Mouse (Mus musculus) embryonic facial prominence, embryonic 12.5 days (tissue): ENCODE results near the gene Prss44. TPM values are rescaled to one million over a fixed set of nuclear protein-coding genes. Genes with fewer than 3 reads are reported as not detected.
A peak's percentile ranks its signal among the peaks of the same experiment; 100 is the strongest.

Experiments
- ATAC-seq: fragments of 200-750 bp; cut with Nextera tagmentation; 2 replicates; pipeline ENCODE4 v1.8.0; 2017; ENCODE audit not compliant: insufficient number of reproducible peaks, insufficient read depth, low FRiP score, low TSS enrichment
- H3K27ac ChIP-seq: fragments of 300-500 bp; sonication (generic); 2 replicates; pipeline ENCODE4 v1.5.1; 2016; ENCODE audit warnings: mild to moderate bottlenecking
- H3K27me3 ChIP-seq: fragments of 300-500 bp; sonication (generic); 2 replicates; pipeline ENCODE4 v1.6.1; 2016; ENCODE audit warnings: mild to moderate bottlenecking, moderate library complexity
- H3K36me3 ChIP-seq: fragments of 300-500 bp; sonication (generic); 2 replicates; pipeline ENCODE4 v1.6.1; 2016; ENCODE audit warnings: mild to moderate bottlenecking
- H3K4me1 ChIP-seq: fragments of 300-500 bp; sonication (generic); 2 replicates; pipeline ENCODE4 v1.6.1; 2016
- H3K4me2 ChIP-seq: fragments of 300-500 bp; sonication (generic); replicated peaks from 2 replicates; pipeline ENCODE4 v1.6.1; 2016; ENCODE audit warnings: mild to moderate bottlenecking, moderate library complexity
- H3K4me3 ChIP-seq: fragments of 300-500 bp; sonication (generic); 2 replicates; pipeline ENCODE4 v1.5.1; 2016; ENCODE audit warnings: mild to moderate bottlenecking
- H3K9ac ChIP-seq: fragments of 300-500 bp; sonication (generic); 2 replicates; pipeline ENCODE4 v1.6.1; 2016; ENCODE audit warnings: mild to moderate bottlenecking, moderate library complexity
- H3K9me3 ChIP-seq: fragments of 300-500 bp; sonication (generic); 2 replicates; pipeline ENCODE4 v1.6.1; 2016; ENCODE audit warnings: mild to moderate bottlenecking, moderate library complexity
- WGBS: fragments of 180-500 bp; shearing (Covaris S2); methylation state at CpG from one replicate; pipeline ENCODE4 v1.1.7; 2016; 5-methylcytosine and 5-hydroxymethylcytosine counted together
- polyA plus RNA-seq: library from polyadenylated mRNA; unstranded; fragments of >200 nt; fragmentation: Nextera tagmentation; extraction: Ambion mirVana; gene quantifications from 2 replicates; pipeline ENCODE4 v1.2.1, GENCODE M21; 2016

The Prss44 gene
- polyA plus RNA-seq, result not detected in 2 replicates

DNA sequence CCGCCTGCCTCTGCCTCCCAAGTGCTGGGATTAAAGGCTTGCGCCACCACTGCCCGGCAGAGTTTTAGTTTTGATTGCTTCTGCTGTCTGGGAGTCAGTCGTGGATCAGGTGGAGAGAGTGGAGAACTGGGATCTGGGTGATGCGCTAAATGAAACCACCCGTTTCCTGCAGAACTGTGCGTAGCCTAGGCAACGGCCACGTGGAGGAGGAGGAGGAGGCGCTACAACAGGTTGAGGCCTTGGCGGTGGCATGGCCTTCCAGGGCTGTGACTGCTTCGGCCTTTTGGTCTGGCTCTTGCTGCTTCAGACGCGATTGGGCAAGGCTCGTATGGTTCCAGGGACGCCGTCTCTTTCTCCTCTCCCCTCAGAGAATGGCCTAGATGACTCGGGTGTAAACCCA lies at the start of gene Prss44:
TSS of gene Prss44 (plus strand) at position 206 of the 400 bp plus-strand sequence.
- no peaks in the 10 kb centered on the region for H3K27me3 ChIP-seq
- H3K4me2 ChIP-seq, result no peak within 1 kb of the TSS
- no peak within 1 kb of the TSS for H3K9ac ChIP-seq
- ATAC-seq, result no peak
- H3K4me3 ChIP-seq, result no peak within 1 kb of the TSS
- H3K36me3 ChIP-seq, result no peaks in the 10 kb centered on the region
- no peak within 1 kb of the TSS for H3K27ac ChIP-seq
- no peaks in the 10 kb centered on the region for H3K9me3 ChIP-seq
- H3K4me1 ChIP-seq, result no peaks in the 10 kb centered on the region
- WGBS, result 64% methylated on average over 18 of the region's 18 CpGs

DNA sequence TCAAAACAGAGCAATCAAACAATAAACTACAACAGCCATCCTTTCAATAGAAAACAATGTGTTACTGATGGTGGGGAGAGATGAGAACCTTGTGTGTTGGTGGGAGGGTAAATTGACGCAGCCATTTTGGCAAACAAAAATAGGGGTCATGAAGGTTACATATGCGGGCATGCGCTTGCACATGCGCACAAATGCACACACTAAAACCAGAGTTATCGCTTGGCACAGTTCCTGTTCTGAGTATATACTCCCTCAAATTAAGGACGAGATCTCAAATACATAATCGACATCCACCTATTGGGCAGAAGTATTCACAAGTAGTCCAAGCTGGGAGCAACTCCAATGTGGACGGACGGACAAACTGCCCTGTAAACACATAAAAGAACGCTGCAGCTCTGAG lies 41.5 kb upstream of the Prss44 start:
- WGBS, result 90% methylated on average over 10 of the region's 10 CpGs
- no peak overlapping the region for H3K4me3 ChIP-seq
- H3K36me3 ChIP-seq, result no peaks in the 10 kb centered on the region
- no peak overlapping the region for H3K9ac ChIP-seq
- H3K27me3 ChIP-seq, result 0 out of 2 replicates have a peak, but pooled peaks cover 2% of the 10 kb centered on the region
- no peak overlapping the region for H3K4me2 ChIP-seq
- H3K4me1 ChIP-seq, result peaks cover 9% of the 10 kb centered on the region
- H3K27ac ChIP-seq, result no peak overlapping the region
- no peak for ATAC-seq
- H3K9me3 ChIP-seq, result no peaks in the 10 kb centered on the region

DNA sequence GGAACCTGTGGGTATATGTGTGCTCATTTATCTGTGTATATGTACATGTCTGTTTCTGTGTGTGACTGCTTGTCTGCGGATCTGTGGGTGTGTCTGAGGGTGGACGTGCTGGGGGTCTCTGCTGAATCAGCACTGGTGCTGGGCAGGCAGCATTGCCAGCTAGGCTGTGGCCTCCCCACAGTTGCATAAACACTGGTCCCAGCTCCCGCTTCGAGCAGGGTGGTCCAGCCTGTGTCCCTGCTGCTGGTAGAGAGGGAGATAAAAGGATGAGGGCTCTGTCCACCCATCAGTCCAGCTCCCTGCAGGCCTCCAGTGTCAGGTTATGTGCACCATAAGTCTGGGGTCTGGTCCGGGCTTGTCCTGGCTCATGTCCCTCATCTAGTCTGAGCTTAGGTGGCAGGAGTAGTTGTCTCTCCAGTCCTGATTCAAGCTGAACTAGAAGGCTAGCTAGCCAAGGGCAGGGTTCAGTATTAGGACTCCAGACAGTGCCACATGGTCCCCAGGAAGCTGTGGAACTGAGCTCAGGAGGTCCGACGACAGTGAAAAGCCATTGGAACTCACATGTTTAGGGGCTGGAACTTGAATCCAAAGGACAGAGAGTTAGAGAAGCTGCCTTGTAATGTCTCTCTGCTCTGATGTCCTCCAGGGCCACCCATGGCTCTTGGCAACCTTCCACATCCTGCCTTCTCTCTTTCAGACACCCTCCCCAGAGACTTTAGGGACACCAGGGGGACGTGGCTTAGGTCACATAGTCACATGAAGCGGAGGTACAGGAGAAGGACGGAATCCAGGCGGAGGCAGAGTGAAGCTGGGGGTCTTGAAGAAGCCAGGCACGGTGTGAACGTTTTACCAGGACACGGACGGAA lies 39.2 kb upstream of the Prss44 start:
- Histone ChIP-seq H3K9me3 (no peaks in the 10 kb centered on the region), H3K27ac (no peak overlapping the region), H3K4me1 (peaks cover 14% of the 10 kb centered on the region), H3K27me3 (0 out of 2 replicates have a peak, but pooled peaks cover 2% of the 10 kb centered on the region), H3K4me3 (no peak overlapping the region), H3K36me3 (no peaks in the 10 kb centered on the region), H3K9ac (no peak overlapping the region), H3K4me2 (no peak overlapping the region)
- WGBS, result 71% methylated on average over 15 of the region's 15 CpGs
- no peak for ATAC-seq

DNA sequence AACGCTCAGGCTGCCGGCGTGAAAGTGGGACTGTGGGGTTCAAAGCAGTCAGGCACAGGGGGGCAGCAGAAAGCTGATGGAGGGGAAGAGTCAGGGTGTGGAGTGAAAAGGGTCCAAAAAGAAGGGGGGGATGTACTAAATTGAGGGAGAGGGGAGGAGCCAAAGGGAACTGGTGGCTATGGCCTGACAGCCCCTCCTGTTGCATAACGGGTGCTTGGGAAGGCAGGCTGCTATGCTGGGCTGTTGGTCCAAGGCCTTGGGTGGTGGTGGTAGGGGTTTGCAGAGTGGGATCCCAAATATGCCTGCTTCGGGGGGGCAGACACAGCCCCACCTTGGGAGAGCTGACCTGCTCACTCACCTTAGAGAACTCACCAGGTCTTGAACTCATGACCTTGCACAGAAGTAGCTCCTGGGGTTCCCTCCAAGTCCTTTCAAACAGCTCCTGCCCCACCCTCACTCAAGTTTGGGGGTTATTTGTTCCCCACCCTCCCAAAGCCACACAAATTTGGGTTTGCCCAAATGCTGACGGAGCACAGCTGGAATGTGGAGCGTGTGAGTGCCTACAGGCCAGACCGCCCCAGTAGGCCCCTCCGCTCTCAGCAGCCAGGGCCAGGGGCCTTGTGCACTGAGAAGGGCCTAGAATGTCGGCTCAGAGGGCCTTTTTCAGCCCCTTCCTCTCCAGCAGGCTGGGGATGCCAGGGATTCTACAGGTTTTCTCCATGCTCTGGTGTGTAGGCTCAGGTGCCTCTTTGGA lies 38.3 kb upstream of the Prss44 start:
- Histone ChIP-seq H3K9me3 (no peaks in the 10 kb centered on the region), H3K4me1 (peaks cover 15% of the 10 kb centered on the region), H3K4me3 (no peak overlapping the region), H3K36me3 (no peaks in the 10 kb centered on the region), H3K27me3 (0 out of 2 replicates have a peak, but pooled peaks cover 2% of the 10 kb centered on the region), H3K4me2 (no peak overlapping the region), H3K9ac (no peak overlapping the region), H3K27ac (no peak overlapping the region)
- 73% methylated on average over 10 of the region's 10 CpGs for WGBS
- ATAC-seq, result no peak

DNA sequence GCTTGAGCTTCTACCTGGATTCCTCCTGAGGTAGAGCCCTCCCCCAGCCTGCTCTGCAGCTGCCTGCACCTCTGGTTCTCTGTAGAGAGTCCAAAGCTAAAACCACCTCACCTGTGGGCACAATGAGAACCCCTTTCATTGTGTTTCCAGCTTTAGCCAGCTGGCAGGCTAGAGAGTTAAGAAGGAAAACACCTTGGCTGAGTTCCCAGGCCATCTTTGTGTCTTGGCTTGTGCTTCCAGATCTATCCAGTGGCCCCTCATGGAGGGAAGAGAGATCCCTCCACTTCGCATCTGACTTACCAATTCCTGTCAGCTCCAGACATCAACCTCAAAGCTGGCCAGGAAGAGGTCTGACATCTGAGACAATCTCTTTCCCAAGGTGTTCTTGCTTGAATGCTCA lies 35.7 kb upstream of the Prss44 start:
- ATAC-seq, result no peak
- whole genome bisulfite sequencing, result 72% methylated on average over 1 of the region's 1 CpGs
- Histone ChIP-seq H3K27ac (no peak overlapping the region), H3K4me3 (no peak overlapping the region), H3K9ac (no peak overlapping the region), H3K27me3 (0 out of 2 replicates have a peak, but pooled peaks cover 2% of the 10 kb centered on the region), H3K9me3 (no peaks in the 10 kb centered on the region), H3K4me1 (peaks cover 23% of the 10 kb centered on the region), H3K36me3 (no peaks in the 10 kb centered on the region), H3K4me2 (no peak overlapping the region)

DNA sequence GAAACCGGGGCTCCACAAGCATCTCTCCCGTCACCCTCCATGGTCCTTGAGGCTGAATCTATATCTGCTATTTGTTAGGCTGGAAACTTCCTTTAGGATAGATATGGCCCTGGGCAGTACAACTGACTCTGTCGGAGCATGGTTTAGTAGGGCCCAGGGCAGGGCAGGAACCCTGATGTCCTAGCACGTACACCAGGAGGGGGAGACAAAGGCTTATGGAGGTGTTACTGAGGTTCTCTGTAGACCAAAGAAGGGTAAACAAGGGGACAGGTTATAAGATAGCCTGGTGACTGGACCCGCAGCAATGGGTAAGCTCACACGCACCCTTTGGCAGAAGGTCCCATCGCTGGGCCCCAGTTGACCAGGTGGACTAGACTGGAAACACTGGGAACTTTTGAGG lies 35.2 kb upstream of the Prss44 start:
- H3K9me3 ChIP-seq, result no peaks in the 10 kb centered on the region
- H3K9ac ChIP-seq, result no peak overlapping the region
- H3K27ac ChIP-seq, result no peak overlapping the region
- no peaks in the 10 kb centered on the region for H3K36me3 ChIP-seq
- no peak overlapping the region for H3K4me3 ChIP-seq
- WGBS, result 80% methylated on average over 7 of the region's 7 CpGs
- H3K4me2 ChIP-seq, result no peak overlapping the region
- H3K27me3 ChIP-seq, result 0 out of 2 replicates have a peak, but pooled peaks cover 2% of the 10 kb centered on the region
- peaks cover 26% of the 10 kb centered on the region for H3K4me1 ChIP-seq
- no peak for ATAC-seq

DNA sequence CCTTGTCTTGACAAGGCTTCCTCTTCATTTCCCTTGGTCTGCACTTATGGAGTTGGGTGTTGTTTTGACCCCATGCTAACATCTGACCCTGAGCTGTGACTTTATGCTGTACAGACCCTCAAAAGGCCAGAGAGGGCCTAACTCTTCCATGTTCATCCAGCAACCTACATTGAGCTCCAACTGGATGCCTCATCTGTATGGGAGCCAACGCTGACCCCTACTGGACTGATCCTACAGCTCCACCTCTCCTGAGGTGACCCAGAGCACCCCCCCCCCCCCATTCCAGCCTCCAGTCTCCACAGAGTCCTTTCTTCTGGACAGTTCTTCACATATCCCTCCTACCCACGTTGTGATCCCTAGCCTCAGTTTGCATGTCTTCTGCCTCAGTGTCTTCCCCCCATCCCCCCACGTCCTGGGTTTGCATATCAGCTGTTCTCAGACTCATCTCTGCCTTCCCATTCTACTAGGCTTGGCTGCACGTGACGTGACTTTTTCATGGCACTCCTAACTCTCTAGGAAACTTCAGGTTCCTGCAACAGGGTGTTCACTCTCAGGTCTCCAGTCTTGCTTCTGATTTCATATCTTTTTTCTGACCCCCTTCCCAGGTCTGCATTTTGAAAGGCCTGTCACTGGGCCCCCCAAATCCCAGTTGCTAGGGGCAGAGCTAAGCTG lies 34.4 kb upstream of the Prss44 start:
- 52% methylated on average over 5 of the region's 5 CpGs for WGBS
- Histone ChIP-seq H3K27me3 (0 out of 2 replicates have a peak, but pooled peaks cover 2% of the 10 kb centered on the region), H3K27ac (no peak overlapping the region), H3K36me3 (no peaks in the 10 kb centered on the region), H3K9me3 (no peaks in the 10 kb centered on the region), H3K9ac (no peak overlapping the region), H3K4me3 (no peak overlapping the region), H3K4me1 (peaks cover 28% of the 10 kb centered on the region), H3K4me2 (no peak overlapping the region)
- no peak for ATAC-seq

DNA sequence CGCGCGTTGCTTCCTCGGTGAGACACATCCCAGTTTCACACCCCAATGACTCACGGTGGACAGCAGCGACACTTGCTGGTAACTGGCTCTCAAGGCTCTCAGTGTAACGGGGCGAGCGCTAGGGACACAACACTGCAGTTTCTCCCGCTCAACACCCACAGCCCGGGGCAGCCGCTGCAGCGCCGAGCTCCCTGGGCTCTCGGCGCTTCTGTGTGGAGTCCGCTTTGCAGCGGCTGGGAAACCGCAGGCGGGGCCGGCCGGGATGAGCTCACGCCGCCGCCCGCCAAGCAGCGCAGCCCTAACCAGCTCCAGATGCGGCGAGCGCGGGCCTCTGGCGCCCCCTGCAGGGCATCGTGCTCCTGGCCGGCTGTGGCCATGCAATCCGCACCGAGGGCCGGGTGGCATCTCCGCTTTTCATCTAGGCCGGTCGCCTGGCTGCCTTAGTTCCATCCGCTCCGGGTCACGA lies 32.5 kb upstream of the Prss44 start:
- peak overlapping the region; percentile 67 for H3K4me2 ChIP-seq
- ATAC-seq, result peak; percentile 96
- peak overlapping the region; percentile 35 for H3K4me3 ChIP-seq
- no peaks in the 10 kb centered on the region for H3K36me3 ChIP-seq
- 1% methylated on average over 43 of the region's 43 CpGs for whole genome bisulfite sequencing
- H3K9me3 ChIP-seq, result no peaks in the 10 kb centered on the region
- H3K27ac ChIP-seq, result peak overlapping the region; percentile 86
- peak overlapping the region; percentile 63 for H3K9ac ChIP-seq
- H3K4me1 ChIP-seq, result peaks cover 18% of the 10 kb centered on the region
- 0 out of 2 replicates have a peak, but pooled peaks cover 2% of the 10 kb centered on the region for H3K27me3 ChIP-seq

DNA sequence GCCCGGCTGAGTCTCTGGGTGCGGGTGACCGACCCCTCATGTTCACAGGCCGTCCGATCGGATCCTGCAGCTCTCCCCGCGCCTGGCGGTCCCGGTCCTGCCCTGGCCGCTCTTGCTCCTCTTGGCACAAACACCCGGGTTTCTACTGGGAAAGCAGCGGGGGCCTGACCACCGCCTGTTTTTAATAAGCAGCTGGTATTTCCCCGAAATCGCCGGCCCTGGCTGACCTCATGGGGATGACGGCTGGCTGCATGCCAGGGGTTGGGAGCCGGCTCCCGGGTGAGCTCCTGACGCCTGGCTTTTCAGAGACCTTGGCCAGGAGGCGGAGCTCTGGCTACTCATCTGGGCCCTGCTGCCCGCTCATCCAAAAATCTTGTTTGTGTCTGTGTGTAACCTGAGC lies 32.1 kb upstream of the Prss44 start:
- Histone ChIP-seq H3K27ac (peak overlapping the region; percentile 86), H3K4me3 (peak overlapping the region; percentile 35), H3K9me3 (no peaks in the 10 kb centered on the region), H3K4me2 (peak overlapping the region; percentile 67), H3K36me3 (no peaks in the 10 kb centered on the region), H3K27me3 (0 out of 2 replicates have a peak, but pooled peaks cover 2% of the 10 kb centered on the region), H3K4me1 (peaks cover 18% of the 10 kb centered on the region), H3K9ac (peak overlapping the region; percentile 63)
- WGBS, result under 1% methylated on average over 23 of the region's 23 CpGs
- ATAC-seq, result peak; percentile 57

DNA sequence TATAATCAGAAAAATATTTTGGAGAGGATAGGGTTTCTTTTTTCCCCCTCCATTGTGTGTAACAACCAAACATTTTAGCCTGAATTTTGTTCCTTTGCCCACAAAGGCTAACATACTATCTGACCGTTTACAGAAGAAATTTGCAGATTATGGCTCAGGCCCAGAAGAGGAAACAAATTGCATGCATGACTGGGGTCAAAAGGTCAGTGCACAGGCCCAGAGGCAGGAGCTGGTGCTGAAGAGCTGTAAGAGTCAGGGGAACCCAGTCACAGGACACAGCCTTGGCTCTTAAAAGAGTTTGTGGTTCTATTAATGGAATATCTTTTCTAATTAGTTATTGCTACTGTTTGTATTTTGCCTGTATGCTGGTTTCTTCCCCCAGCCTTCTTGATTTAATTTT lies 30.2 kb upstream of the Prss44 start:
- Histone ChIP-seq H3K4me3 (no peak overlapping the region), H3K4me2 (no peak overlapping the region), H3K27me3 (no peaks in the 10 kb centered on the region), H3K4me1 (peaks cover 18% of the 10 kb centered on the region), H3K9me3 (no peaks in the 10 kb centered on the region), H3K9ac (no peak overlapping the region), H3K27ac (no peak overlapping the region), H3K36me3 (no peaks in the 10 kb centered on the region)
- WGBS, result 14% methylated on average over 1 of the region's 1 CpGs
- no peak for ATAC-seq

DNA sequence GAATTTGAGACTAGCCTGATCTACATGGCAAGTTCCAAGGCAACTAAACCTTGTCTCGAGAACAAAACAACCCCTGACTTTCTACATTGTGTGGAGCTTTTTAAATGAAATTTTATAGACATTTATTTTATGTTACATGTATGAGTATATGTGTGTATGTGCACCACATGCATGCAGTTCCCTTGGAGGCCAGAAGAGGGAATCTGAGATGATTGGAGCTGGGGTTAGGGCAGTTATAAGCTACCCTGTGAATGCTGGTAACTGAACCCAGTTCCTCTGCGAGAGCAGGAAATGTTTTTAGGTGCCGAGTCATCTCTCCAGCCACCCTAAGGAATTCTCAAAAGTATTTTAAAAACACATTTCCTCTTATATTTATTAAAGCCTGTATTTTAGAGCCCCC lies 25.6 kb upstream of the Prss44 start:
- H3K9ac ChIP-seq, result no peak overlapping the region
- H3K9me3 ChIP-seq, result no peaks in the 10 kb centered on the region
- 86% methylated on average over 3 of the region's 3 CpGs for WGBS
- peaks cover 5% of the 10 kb centered on the region; the same call in 1 of the 2 replicates for H3K4me1 ChIP-seq
- no peaks in the 10 kb centered on the region for H3K36me3 ChIP-seq
- H3K27me3 ChIP-seq, result no peaks in the 10 kb centered on the region
- ATAC-seq, result no peak
- H3K4me2 ChIP-seq, result no peak overlapping the region
- no peak overlapping the region for H3K27ac ChIP-seq
- no peak overlapping the region for H3K4me3 ChIP-seq
